Mouse (Mus musculus) right cerebral cortex, postnatal 4 days (tissue): ENCODE data around the gene Dap.
A peak's percentile ranks its signal among the peaks of the same experiment; 100 is the strongest.

ENCODE experiments used
- DNase-seq: peaks from one replicate; pipeline ENCODE4 v3.0.0-alpha.2; 2022

Dap gene

DNA sequence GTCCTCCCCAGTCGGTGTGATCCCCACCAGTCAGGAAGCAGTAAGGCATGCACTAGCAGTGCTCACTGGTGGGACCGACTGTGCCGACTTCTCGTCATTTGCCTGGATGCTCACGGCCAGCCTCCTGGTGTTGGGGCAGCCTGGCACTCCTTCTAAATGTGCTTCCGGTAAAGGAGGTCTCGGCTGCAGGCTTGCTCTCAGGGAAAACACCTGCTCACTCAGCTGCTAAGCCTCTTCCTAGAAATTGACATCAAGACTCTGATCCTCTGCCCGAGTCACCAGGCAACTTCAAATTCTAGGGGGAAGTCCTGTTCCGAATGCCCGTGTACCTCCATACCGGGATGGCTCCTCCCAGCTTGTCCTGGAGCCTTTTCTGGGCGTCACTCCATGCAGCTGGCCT, 41.7 kb downstream of the Dap start:
- DNase-seq = no peak

DNA sequence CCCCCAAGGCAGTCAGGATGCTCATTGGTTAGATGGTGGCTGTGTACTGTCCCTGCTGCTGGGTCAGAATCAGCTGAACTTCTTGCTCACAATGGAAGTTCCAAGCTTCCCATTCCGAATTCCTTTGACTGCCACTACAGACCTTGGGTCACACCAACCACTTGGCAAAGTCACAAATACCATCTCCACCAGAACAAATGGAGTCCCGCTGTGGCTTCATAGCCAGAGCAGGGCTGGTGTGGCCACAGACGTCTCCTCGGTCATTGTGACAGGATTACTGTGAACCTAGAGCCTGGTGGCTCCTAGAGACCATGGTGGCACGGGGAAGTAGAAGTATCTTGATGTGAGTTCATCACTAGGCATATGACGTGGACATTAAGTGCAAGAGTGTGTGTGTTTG, 44.0 kb downstream of the Dap start:
- DNase-seq = no peak

GRCm38 (mm10) chr15:31269558-31269957, 45.4 kb downstream of the Dap start:
- DNase-seq = no peak

- no peak for DNase-seq
Measured at GRCm38 (mm10) chr15:31272695-31273094, 48.6 kb downstream of the Dap start.

DNA sequence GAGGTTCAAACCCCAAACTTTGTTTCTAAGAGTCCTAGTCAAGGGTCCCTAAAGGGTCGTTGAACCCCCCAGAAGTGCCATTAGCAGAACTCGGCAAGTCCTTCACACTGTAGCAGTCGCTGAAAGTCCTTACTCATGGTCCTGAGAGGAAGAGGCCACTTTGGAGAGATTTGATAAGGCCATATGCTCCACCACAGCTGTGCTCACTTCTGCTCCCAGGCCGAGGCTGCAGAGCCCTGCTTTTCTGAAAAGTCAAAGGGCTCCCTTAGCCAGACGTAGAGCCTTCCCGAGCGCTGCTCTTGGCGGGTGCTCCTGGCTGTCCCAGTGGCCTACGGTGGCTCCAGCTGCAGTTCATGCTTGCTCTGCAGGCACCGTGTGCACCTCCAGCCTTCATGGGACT, 49.4 kb downstream of the Dap start:
- no peak for DNase-seq

GRCm38 (mm10) chr15:31278090-31278489, 54.0 kb downstream of the Dap start:
- no peak for DNase-seq

- no peak for DNase-seq
Measured at GRCm38 (mm10) chr15:31279120-31279519, 55.0 kb downstream of the Dap start.

GRCm38 (mm10) chr15:31279577-31280004, 55.5 kb downstream of the Dap start:
- DNase-seq = no peak

DNA sequence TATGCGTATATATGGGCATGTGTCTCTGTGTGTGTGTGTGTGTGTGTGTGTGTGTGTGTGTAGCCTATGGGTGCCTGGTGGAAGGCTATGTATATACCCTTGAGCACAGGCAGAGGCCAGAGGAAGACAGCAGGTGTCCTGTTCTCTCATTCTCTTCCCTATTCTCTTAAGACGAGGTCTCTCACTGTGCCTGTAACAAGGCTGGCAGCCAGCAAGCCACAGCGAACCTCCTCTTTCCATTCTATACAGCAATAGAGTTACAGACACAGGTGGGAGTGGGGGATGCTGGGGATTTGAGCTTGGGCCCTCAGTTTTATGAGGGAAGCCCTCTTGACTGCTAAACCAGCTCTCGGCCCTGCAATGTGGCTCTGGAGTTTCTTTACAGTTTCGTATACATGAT, 55.9 kb downstream of the Dap start:
- DNase-seq = no peak

DNA sequence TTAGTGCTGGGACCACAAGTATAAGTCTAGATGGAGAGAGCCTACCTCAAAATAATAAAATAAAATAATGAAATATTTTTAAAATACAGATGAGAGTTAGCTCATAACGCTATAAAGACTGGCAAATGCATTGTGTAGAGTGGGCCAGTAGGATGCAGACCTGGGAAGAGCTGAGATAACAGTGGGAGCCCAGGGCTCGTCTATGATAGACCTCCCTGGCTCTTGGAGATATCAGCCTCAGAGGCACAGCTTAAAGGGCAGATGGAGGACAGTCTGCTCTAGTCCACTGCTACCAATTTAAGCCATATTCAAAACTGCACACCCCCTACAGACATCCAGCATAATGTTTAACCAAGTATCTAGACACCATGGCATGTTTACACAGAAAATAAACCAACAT, 56.6 kb downstream of the Dap start:
- no peak for DNase-seq

DNA sequence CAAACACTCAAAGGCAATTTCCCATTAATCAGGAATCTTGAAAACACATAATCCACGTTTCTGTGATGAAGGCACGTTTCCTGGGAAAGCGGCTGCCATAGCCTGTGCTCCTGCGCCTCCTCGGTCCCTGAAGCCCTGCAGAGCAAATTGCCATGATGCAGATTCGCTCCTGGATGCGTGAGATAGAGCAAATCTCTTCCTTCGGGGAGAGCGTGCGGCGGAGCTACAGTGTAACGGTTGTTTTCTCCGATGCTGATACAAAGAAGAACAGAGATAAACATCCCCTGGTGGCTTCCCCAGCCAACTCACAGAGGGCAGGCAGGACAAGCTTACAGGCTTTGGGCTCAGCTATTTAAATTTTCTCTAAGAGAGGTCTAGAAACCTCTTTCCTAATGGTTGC, 57.7 kb downstream of the Dap start:
- no peak for DNase-seq

DNA sequence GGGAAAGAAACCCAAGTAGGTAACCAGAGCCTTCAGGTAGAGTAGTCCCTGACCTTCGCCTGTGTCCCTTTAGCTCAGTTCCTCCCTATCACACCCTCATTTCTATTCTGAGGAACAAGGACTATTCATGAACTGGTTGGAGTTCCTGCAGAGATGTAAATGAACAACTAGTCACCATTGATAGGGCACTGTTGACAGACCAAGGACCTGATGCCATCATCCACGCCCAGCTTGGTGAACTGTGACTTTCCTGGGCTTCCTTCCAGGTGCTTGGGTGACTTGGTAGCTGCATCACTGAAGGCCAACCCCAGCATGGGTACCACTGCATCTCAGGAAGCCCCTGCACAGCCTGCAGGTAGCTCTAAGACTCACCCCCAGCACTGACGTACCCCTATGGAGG, 58.2 kb downstream of the Dap start:
- no peak for DNase-seq

DNA sequence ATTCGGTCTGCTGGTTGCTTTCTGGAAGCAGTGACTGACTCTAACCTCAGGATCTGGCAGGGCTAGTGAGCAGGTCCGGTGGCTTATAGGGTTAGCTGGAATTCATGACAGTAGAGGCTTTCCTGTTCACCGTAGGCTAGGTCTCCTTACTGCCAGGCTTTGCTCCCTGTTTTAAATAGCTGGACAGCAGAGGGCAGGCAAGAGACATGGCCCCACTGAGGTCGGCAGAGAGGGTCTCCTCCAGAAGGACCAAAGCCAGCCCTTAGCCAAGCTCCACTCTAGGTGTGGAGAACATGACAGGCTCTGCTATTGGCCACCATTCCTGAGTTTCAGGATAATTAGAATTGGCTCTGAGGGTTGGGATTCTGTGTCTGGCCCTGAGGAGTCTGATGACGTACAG, 60.0 kb downstream of the Dap start:
- no peak for DNase-seq

- DNase-seq = no peak
Measured at GRCm38 (mm10) chr15:31284922-31285631, 61.0 kb downstream of the Dap start.

GRCm38 (mm10) chr15:31285695-31286094, 61.6 kb downstream of the Dap start:
- no peak for DNase-seq

GRCm38 (mm10) chr15:31292627-31293026, 68.5 kb downstream of the Dap start:
- no peak for DNase-seq

GRCm38 (mm10) chr15:31294311-31294710, 70.2 kb downstream of the Dap start:
- DNase-seq = no peak

DNA sequence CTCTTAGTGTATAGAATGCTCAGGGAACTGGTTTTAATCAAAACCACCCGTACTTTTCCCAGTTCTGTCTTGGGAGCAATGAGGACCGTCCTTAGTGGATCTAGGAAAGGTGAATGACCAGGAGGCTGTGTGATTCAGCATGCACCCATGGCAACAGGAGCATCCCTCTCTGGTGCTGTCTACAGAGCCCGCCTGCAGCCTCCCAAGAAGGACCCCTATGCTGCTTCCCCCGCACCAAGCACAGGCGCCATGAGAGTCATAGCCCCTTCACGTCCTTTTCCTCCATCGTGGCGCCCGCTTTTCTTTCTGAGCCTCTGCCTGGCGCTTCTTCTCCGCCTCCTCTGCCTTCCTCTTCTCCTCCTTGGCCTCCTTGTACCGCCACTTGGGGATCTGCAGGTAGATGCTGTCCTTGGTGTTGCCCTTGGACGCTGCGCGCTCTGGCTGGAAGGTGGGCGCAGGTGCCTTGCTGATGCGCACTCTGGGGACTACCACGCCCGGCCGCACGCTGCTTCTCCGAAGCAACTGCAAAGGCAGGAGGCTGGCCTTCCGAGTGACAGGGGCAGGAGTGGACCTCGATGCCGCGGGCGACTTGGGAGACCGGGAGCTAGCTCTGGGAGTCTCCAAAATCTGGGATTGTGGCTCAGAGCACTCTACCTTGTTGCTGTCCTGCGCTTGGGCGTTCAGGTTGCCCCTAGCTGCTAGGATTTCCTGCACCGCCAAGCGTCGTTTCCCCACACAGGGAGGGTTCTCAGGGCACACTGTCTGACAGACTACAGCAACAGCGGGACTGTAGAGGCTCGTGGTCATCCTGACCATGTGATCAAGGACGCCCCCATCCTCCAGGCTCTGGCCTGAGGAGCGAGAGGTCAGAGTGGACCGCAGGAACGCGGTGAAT, 73.0 kb downstream of the Dap start:
- peak; percentile 30 for DNase-seq

GRCm38 (mm10) chr15:31297777-31298137, 73.6 kb downstream of the Dap start:
- DNase-seq = no peak

DNA sequence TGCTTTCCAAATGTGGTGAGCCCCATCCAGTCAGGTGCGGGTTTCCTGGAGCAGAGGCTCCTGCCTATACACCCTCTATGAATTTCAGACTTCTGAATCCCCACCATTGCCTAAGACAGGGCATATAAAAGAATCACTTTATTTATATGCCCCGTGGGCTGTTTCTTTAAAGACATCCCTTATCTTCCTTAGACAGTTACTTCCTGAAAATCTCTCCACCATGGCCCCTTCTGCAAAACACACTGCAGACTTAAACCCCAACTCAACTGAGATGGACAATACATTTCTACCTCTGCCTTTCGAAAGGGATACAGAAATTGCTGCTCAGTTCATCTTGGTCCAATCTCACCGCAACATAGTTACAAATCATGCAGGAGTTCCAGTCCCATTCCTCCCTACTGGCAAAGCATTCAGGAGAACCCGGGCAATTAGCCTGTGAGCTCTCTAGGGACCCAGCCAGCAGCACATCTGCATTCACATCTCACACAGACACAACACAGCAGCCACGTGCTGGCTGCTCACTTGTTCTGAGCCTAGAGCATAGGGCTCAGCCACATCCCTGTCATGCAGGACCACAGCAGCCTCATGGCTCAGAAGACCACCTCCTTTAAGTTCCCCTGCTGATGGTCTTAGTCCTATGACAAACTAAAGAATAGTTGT, 75.3 kb downstream of the Dap start:
- DNase-seq = no peak

- no peak for DNase-seq
Measured at GRCm38 (mm10) chr15:31302293-31302990, 78.3 kb downstream of the Dap start.

GRCm38 (mm10) chr15:31304302-31304701, 80.2 kb downstream of the Dap start:
- no peak for DNase-seq

DNA sequence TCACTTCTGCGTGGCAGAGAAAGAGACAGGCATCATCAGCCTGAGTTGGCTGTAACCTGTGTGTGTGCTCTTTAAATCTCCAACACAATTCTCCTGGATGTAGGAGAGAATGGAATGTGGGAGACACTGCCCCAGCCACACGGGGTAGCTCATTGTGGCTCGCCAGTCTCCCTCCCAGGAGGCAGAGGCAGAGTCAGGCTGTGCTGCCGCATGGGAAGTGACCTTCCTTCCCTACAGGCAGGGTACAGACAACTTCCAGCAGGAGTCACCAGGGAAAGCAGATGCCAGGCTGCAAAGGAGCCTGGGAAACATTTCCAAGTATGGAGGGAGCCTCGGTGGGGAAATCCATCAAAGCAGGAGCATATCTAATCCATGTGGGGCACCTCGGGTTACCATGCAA, 81.1 kb downstream of the Dap start:
- DNase-seq = no peak
